Mouse (Mus musculus): ENCODE data around the gene Tnk1.

GRCm38 (mm10) chr11:69822080-69822479 is 36.5 kb downstream of the Tnk1 start, which contains the start of gene Spem1:
- TF ChIP-seq POLR2AphosphoS5 (IDR thresholded peaks at IDR 0.05; ENCODE audit: insufficient replicate concordance, low read depth, low read length) (no peak), GATA1 (IDR thresholded peaks at IDR 0.05; ENCODE audit: borderline replicate concordance, low read length) (no peak), CTCF (IDR thresholded peaks at IDR 0.05; ENCODE audit: low read depth, low read length) (no peak), TAL1 (conservative IDR thresholded peaks at IDR 0.05; ENCODE audit: low read depth, low read length) (no peak), GATA2 (IDR thresholded peaks at IDR 0.05; ENCODE audit: borderline replicate concordance, low read depth, low read length) (no peak)

Data from G1E (cell line).